In genomic region chr13:102744481-102745269, GRCm38 (mm10) we compare ENCODE assay signal across 9 mouse cellular contexts. TPM values are rescaled to one million over a fixed set of nuclear protein-coding genes. Genes with fewer than 3 reads are reported as not detected.
DNase-seq lines count a peak whose midpoint lies in the region; ATAC-seq and TF ChIP-seq lines count a peak whose summit lies in the region.
"Had no signal": no experiment of that assay in that cellular context is flagged by ENCODE, and none has a peak within 500 bp of the region (broad histone marks: within the 10 kb centered on the region; RNA-seq: fewer than 3 reads in every experiment).

No protein-coding gene starts in this region.

- ATAC-seq in forebrain, embryonic 15.5 days (replicated peaks), result peak; percentile 20; the same call in 1 of the 2 replicates
- no peak for ATAC-seq in lung, postnatal 0 days

- H3K27me3 ChIP-seq in heart, embryonic 10.5 days (ENCODE audit: insufficient read depth, poor library complexity, severe bottlenecking), result no peaks in the 10 kb centered on the region
- no peaks in the 10 kb centered on the region for H3K27me3 ChIP-seq in forebrain, embryonic 15.5 days
- H3K27me3 ChIP-seq in lung, postnatal 0 days (replicated peaks; ENCODE audit: insufficient read depth, low read length), result no peaks in the 10 kb centered on the region
- H3K27me3 ChIP-seq in small intestine, adult 2 months (ENCODE audit: control insufficient read depth, insufficient read depth, low read length), result no peaks in the 10 kb centered on the region
- H3K27me3 ChIP-seq: liver, embryonic 15.5 days had no signal

- H3K36me3 ChIP-seq in heart, embryonic 10.5 days, result peaks cover 65% of the 10 kb centered on the region
- H3K36me3 ChIP-seq in forebrain, embryonic 15.5 days, result no peaks in the 10 kb centered on the region
- H3K36me3 ChIP-seq in lung, postnatal 0 days (ENCODE audit: insufficient read depth, low read length), result peaks cover 5% of the 10 kb centered on the region
- H3K36me3 ChIP-seq in small intestine, adult 2 months (ENCODE audit: control insufficient read depth, insufficient read depth, low read length), result peaks cover 38% of the 10 kb centered on the region

- no peak for TF ChIP-seq POLR2A in small intestine, adult 2 months (IDR thresholded peaks at IDR 0.05; ENCODE audit: low read depth, low read length)

- no peak overlapping the region for H3K27ac ChIP-seq in heart, embryonic 10.5 days
- no peak overlapping the region for H3K27ac ChIP-seq in forebrain, embryonic 15.5 days (replicated peaks)
- no peak overlapping the region for H3K27ac ChIP-seq in lung, postnatal 0 days (ENCODE audit: low read length)
- no peak overlapping the region for H3K27ac ChIP-seq in small intestine, adult 2 months (ENCODE audit: insufficient read depth, low read depth, low read length)
- H3K27ac ChIP-seq: liver, embryonic 15.5 days had no signal

- TF ChIP-seq CTCF in lung, postnatal 0 days (IDR thresholded peaks at IDR 0.05), result peak; percentile 85
- peak; percentile 77; the same call in 1 of the 2 replicates for TF ChIP-seq CTCF in small intestine, adult 2 months (IDR thresholded peaks at IDR 0.05; ENCODE audit: extremely low read depth, insufficient read length, insufficient replicate concordance, low read depth, low read length)

- WGBS in heart, embryonic 10.5 days, result 68% methylated on average over 9 of the region's 9 CpGs
- 66% methylated on average over 9 of the region's 9 CpGs for WGBS in forebrain, embryonic 15.5 days
- 67% methylated on average over 9 of the region's 9 CpGs for WGBS in lung, postnatal 0 days
- 71% methylated on average over 9 of the region's 9 CpGs for WGBS in small intestine, adult 2 months

- TF ChIP-seq EP300 in lung, postnatal 0 days (IDR thresholded peaks at IDR 0.05), result no peak

- H3K4me3 ChIP-seq in heart, embryonic 10.5 days, result no peak overlapping the region
- H3K4me3 ChIP-seq in forebrain, embryonic 15.5 days, result no peak overlapping the region
- no peak overlapping the region for H3K4me3 ChIP-seq in lung, postnatal 0 days (ENCODE audit: low read depth, low read length)
- no peak overlapping the region for H3K4me3 ChIP-seq in small intestine, adult 2 months (ENCODE audit: low read depth, low read length)
- H3K4me3 ChIP-seq: liver, embryonic 15.5 days had no signal

- H3K4me1 ChIP-seq in heart, embryonic 10.5 days, result no peaks in the 10 kb centered on the region
- H3K4me1 ChIP-seq in forebrain, embryonic 15.5 days, result peaks cover 4% of the 10 kb centered on the region; the same call in 1 of the 2 replicates
- no peaks in the 10 kb centered on the region for H3K4me1 ChIP-seq in lung, postnatal 0 days (ENCODE audit: insufficient read depth, low read depth, low read length)
- H3K4me1 ChIP-seq in small intestine, adult 2 months (ENCODE audit: control insufficient read depth, insufficient read depth, insufficient read length, low read length), result no peaks in the 10 kb centered on the region

- peak; percentile 43 to 69 for DNase-seq in heart, adult 18-20 months
- no peak for DNase-seq in heart, embryonic 10.5 days (ENCODE audit: low spot score)
- peak; percentile 68 for DNase-seq in CD4-positive, CD25-positive, alpha-beta regulatory T cell, adult 2 months (ENCODE audit: low read depth, low spot score)
- DNase-seq in c-Kit-positive CD71-positive TER-119-negative erythroid progenitor cells, embryonic 14.5 days (ENCODE audit: low read depth), result peak; percentile 56
- peak; percentile 72 to 79 for DNase-seq in kidney, postnatal 4 days
- DNase-seq in lung, postnatal 0 days (ENCODE audit: low spot score), result peak; percentile 82

- no peak overlapping the region for H3K4me2 ChIP-seq in forebrain, embryonic 15.5 days (replicated peaks)
- no peak overlapping the region for H3K4me2 ChIP-seq in lung, postnatal 0 days (replicated peaks; ENCODE audit: low read depth, low read length)
- H3K4me2 ChIP-seq: liver, embryonic 15.5 days had no signal

- H3K9me3 ChIP-seq in heart, embryonic 10.5 days, result no peaks in the 10 kb centered on the region
- H3K9me3 ChIP-seq in forebrain, embryonic 15.5 days, result no peaks in the 10 kb centered on the region
- H3K9me3 ChIP-seq in lung, postnatal 0 days (ENCODE audit: low read length), result no peaks in the 10 kb centered on the region
- H3K9me3 ChIP-seq: liver, embryonic 15.5 days had no signal

- no peak overlapping the region for H3K9ac ChIP-seq in forebrain, embryonic 15.5 days (replicated peaks)
- no peak overlapping the region for H3K9ac ChIP-seq in lung, postnatal 0 days (replicated peaks; ENCODE audit: low read depth)
- H3K9ac ChIP-seq: liver, embryonic 15.5 days had no signal

RNA-seq across cellular contexts. Expression of gene Cd180, which starts 51.3 kb away (rescaled TPM):
- total RNA-seq in heart, adult 18-20 months (2021), result 1 to 10 TPM in 1 of 2 experiments, under 1 TPM in 1; 0.57 to 2.2 TPM
- polyA plus RNA-seq in heart, embryonic 10.5 days (2016; fragmentation: Nextera tagmentation; extraction: Ambion mirVana), result 0.34 and 0.58 TPM in 2 replicates
- polyA plus RNA-seq in forebrain, embryonic 15.5 days (2015; fragmentation: Nextera tagmentation; extraction: Ambion mirVana), result 0.19 and 0.23 TPM in 2 replicates
- polyA plus RNA-seq in lung, postnatal 0 days (2015; fragmentation: Nextera tagmentation; extraction: Ambion mirVana), result 0.67 and 0.96 TPM in 2 replicates
- 0.28 and 0.76 TPM in 2 replicates for polyA plus RNA-seq in small intestine, adult 2 months (2012; rRNA removed)
